Mouse (Mus musculus): Measurements from ENCODE around the gene Ccdc102a.
"Not testable (repeated sequence)": the region's sequence is repeated elsewhere in the genome, so short reads cannot be mapped to it uniquely, and the experiment has no call there.

The Ccdc102a gene

DNA sequence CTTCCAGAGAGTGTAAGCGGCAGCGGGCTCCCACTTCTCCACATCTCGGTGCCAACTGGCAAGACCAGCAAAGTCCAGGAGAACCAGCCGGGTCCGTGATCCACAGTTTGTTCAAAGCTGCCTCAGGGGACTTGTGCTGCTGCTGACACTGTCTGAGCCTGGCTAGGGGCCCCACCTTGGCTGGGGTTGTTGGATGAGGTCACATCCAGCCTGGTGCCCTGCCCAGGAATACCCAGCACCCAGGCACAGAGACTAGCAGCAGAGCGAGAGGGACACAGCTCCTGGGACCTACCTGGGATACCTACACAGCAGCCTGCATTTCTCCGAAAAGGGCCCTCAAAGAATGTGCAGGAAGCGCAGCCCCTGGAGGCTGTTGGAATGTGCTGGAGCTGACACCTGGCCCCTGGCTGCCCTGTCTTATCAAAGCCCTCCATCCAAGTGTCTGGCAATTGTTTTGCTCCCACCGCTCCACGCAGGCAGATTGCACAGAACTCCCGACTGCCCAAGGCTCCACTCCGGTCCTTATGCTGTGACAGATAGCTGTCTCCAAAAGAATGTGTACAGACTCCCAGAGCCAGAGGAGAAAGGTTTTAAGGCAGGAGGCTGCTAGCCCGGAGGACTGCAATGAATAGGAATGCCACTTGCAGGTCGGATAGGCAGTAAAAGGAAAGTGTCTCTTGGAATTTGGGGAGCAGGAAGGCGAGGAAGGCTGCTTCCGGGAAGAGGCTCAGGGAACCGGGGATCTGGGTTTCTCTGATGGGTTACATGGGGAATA is 42.6 kb downstream of the Ccdc102a start:
- no peak for DNase-seq (ENCODE audit: low spot score in 2 of 2)

- peak; percentile 39 to 62 for DNase-seq (ENCODE audit: low spot score in 2 of 2)
Observed at GRCm38 (mm10) chr8:94874358-94874757, 43.5 kb downstream of the Ccdc102a start.

- no peak for DNase-seq (ENCODE audit: low spot score in 2 of 2)
Observed at GRCm38 (mm10) chr8:94872576-94872975, 45.3 kb downstream of the Ccdc102a start.

- DNase-seq (ENCODE audit: low spot score in 2 of 2), result no peak
Observed at GRCm38 (mm10) chr8:94872156-94872555, 45.7 kb downstream of the Ccdc102a start.

DNA sequence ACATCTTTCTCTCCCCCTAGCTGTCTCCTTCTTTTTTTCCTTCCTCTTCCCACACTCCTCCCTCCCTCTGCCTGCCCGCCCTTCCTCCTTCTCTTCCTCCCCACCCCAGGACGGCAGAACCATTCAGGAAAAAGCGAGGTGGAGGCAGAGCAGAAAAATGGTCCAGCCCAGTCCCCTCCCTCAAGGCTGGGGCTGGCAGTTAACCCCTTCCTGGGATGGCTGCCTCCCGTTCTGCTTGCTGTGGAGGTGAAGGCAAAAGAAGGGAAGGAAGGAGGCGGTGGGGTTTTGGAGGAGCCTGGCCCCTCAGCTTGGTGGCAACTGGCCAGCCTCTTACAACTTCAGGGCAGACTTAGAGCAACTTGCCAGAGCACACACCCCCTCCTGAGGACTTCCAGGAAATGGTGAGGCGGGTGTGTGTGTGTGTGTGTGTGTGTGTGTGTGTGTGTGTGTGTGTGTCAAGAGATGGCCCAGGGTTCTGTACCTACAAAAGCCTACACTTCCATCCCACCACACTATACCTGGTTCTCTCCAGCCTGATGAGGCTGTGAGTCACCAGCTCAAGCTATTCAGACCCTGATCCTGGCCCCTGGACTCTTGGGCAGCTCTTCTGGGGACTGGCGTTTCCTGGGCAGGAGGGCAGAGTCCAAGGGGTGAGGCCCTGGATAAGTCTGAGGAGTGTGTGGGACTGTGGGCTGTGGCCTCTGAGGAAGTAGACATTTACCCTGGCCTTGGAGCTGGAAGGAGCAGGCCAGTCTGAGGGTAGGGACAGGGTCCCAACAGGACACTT is 46.6 kb downstream of the Ccdc102a start:
- no peak for DNase-seq (ENCODE audit: low spot score in 2 of 2)

- DNase-seq (ENCODE audit: low spot score in 2 of 2), result no peak
Observed at GRCm38 (mm10) chr8:94870474-94871107, 47.3 kb downstream of the Ccdc102a start.

DNA sequence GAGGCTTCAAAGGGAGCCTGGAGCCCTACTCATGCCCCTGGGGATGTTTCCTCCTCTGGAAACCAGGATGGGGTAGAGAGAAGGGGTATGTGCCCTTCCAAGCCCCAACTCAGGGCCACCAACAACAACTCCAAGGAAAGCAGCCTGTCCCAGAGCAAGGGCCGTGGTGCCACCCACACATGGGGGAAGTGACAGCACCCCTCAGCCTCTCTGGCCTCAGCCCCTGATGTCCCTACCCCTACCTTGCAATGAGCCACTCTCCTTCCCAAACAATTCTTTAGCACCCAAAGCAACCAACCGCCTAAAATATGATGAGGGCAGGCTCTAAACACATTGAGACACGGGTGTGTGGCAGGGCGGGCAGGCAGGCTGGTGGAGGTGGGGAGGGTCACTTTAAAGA is 47.9 kb downstream of the Ccdc102a start:
- DNase-seq (ENCODE audit: low spot score in 2 of 2), result no peak

DNA sequence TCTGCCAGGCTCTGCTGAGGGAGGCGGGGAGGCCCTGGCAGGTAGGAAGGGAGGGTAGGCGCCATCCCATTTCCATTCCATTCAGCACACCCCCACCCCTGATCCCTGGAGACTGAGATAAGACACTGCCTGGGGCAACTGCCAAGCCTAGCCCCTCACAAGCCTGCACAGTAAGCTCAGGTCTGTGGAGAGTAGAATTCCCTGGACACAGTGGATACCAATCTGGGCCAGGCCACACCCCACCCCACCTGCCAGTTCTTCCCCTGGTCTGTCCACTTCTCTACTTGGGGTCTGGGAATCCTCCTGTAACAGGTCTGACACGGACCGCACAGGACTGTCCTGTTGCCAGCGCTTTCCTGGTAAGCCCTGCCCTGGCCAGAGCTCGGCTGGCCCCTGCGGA is 48.8 kb downstream of the Ccdc102a start:
- DNase-seq (ENCODE audit: low spot score in 2 of 2), result no peak

GRCm38 (mm10) chr8:94866921-94867320 is 51.0 kb downstream of the Ccdc102a start:
- no peak for DNase-seq (ENCODE audit: low spot score in 2 of 2)

DNA sequence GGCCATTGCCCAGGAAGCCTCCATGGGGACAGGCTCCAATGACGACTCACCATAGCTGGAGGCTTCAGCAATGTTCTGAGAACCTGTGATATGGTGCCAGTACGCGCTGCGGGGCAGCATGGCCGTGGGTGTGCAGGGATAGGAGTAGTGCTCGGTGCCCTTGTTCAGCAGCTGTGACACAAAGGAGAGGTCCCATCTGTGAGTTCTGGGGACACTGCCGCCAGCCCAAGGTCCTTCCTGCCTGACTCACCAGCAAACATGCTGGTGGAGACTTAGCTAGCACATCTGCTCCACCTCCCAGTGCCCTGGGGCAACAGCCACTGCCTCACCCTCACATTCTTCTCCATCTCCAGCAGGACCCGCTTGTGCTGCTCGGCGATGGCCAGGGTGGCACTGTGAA is 52.6 kb downstream of the Ccdc102a start:
- no peak for DNase-seq (ENCODE audit: low spot score in 2 of 2)

GRCm38 (mm10) chr8:94863897-94864673 is 53.8 kb downstream of the Ccdc102a start:
- no peak for DNase-seq (ENCODE audit: low spot score in 2 of 2)

- DNase-seq (ENCODE audit: low spot score in 2 of 2), result no peak
Observed at GRCm38 (mm10) chr8:94862487-94863220, 55.2 kb downstream of the Ccdc102a start.

DNA sequence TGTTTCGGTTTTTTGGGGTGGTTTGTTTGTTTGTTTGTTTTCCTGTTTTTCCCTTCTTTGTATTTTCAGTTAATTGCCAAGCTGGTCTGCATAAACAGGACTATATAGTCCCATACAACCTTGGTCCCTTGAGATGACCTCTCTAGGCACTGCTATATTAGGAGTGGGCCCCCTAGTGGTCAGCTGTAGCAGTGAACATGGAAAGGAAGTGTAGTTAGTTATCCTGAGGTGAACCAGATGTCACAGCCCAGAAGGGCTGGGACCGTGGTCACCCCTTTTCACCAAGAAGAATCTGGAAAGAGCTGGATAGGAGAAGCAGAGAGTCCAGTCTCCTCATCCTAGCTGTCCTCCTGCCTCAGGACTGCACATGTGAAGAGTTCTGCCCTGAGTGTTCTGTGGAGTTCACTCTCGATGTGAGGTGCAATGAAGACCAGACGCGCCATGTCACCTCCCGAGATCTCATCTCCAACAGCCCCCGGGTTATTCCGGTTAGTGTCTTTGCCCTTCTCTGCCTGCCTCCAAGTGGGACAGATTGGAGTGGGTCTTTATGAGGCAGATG is 56.5 kb downstream of the Ccdc102a start:
- DNase-seq (ENCODE audit: low spot score in 2 of 2), result peak; percentile 54 to 64

GRCm38 (mm10) chr8:94857346-94858173 is 60.3 kb downstream of the Ccdc102a start, which contains the start of gene Polr2c:
Gene Polr2c, plus strand, starts transcription at chr8:94857450.
- DNase-seq (ENCODE audit: low spot score in 2 of 2), result peak; percentile 84 to 87

- DNase-seq (ENCODE audit: low spot score in 2 of 2), result no peak
Observed at GRCm38 (mm10) chr8:94857011-94857345, 60.9 kb downstream of the Ccdc102a start.

GRCm38 (mm10) chr8:94854761-94855160 is 63.1 kb downstream of the Ccdc102a start:
- not testable (repeated sequence) for DNase-seq (ENCODE audit: low spot score in 2 of 2)
